Mouse (Mus musculus) telencephalon, adult 2 months (tissue): ENCODE results near the gene Zyx.

ENCODE experiments used
- DNase-seq: peaks from one replicate; pipeline ENCODE4 v3.0.0-alpha.2; 2011; ENCODE audit warnings: low read depth, low spot score

The Zyx gene

GRCm38 (mm10) chr6:42349426-42350020 is at the start of gene Zyx:
TSS of gene Zyx (plus strand) at chr6:42349630.
- peak; percentile 58 for DNase-seq

- DNase-seq: no peak
Measured at GRCm38 (mm10) chr6:42309816-42310378, 39.5 kb upstream of the Zyx start.

- no peak for DNase-seq
Measured at GRCm38 (mm10) chr6:42310427-42311053, 38.9 kb upstream of the Zyx start.

GRCm38 (mm10) chr6:42318293-42318692 is 31.1 kb upstream of the Zyx start:
- no peak for DNase-seq

GRCm38 (mm10) chr6:42323371-42324066 is 25.9 kb upstream of the Zyx start:
- DNase-seq: no peak

GRCm38 (mm10) chr6:42324067-42324481 is 25.4 kb upstream of the Zyx start:
- DNase-seq: no peak

- no peak for DNase-seq
Measured at GRCm38 (mm10) chr6:42324482-42325267, 24.8 kb upstream of the Zyx start, which contains the start of gene Fam131b. TSS of gene Fam131b (minus strand) at chr6:42324643.

- no peak for DNase-seq
Measured at GRCm38 (mm10) chr6:42325268-42325609, 24.2 kb upstream of the Zyx start.

- no peak for DNase-seq
Measured at GRCm38 (mm10) chr6:42326509-42326908, 22.9 kb upstream of the Zyx start.

GRCm38 (mm10) chr6:42328757-42329156 is 20.7 kb upstream of the Zyx start:
- no peak for DNase-seq

GRCm38 (mm10) chr6:42330216-42330615 is 19.2 kb upstream of the Zyx start:
- no peak for DNase-seq

GRCm38 (mm10) chr6:42330946-42331345 is 18.5 kb upstream of the Zyx start:
- no peak for DNase-seq

- no peak for DNase-seq
Measured at GRCm38 (mm10) chr6:42339189-42339588, 10.2 kb upstream of the Zyx start.

GRCm38 (mm10) chr6:42339981-42340380 is 9.4 kb upstream of the Zyx start:
- no peak for DNase-seq

- DNase-seq: no peak
Measured at GRCm38 (mm10) chr6:42342171-42342570, 7.3 kb upstream of the Zyx start.

- DNase-seq: no peak
Measured at GRCm38 (mm10) chr6:42343361-42344120, 5.9 kb upstream of the Zyx start.

- DNase-seq: no peak
Measured at GRCm38 (mm10) chr6:42344255-42344654, 5.2 kb upstream of the Zyx start.

GRCm38 (mm10) chr6:42348281-42349005 is 987 bp upstream of the Zyx start:
- DNase-seq: no peak

GRCm38 (mm10) chr6:42349006-42349425 is 414 bp upstream of the Zyx start:
- no peak for DNase-seq
